In the genomic region with DNA sequence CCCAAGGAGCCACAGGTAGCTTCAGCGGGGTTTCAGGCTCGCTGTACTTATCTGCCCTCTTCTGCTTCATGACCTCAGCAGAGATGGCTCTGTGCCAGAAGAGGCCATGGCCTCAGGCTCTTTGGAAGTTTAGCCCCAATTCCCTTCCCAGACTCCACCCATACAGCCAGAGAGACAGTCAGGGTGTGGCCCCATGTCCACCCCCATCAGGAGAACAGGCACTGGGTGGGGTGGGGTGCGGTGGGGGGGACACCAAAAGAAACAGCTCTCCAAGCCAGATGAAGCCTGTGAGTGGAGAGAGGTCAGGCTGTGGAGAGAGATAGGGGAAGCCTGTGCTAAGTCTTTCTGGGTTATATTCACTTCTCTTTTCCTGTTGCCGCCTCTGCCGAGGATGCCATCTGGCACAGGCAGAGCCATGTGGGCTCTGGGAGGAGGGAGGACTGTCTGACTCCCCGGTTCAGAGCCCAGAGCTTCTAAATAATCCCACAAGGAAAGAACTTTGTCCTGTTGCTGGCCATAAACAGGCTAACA, we compare ENCODE assay signal across 8 mouse cellular contexts. TPM values are rescaled to one million over a fixed set of nuclear protein-coding genes. Genes with fewer than 3 reads are reported as not detected.
DNase-seq lines count a peak whose midpoint lies in the region; ATAC-seq and TF ChIP-seq lines count a peak whose summit lies in the region.

No protein-coding gene starts in this region.

- 68% methylated on average over 6 of the region's 6 CpGs for WGBS in forebrain, embryonic 10.5 days
- WGBS in large intestine, adult 2 months: 0% methylated on average over 6 of the region's 6 CpGs
- 29% methylated on average over 6 of the region's 6 CpGs for WGBS in lung, embryonic 16.5 days

- DNase-seq in ES-E14 (ENCODE audit: low read depth, low spot score): peak; percentile 75
- DNase-seq in adrenal gland, postnatal 14 days: peak; percentile 65
- no peak for DNase-seq in forebrain, embryonic 10.5 days (ENCODE audit: extremely low spot score, low spot score)
- DNase-seq in heart, postnatal 25 days (ENCODE audit: low spot score): peak; percentile 61
- peak; percentile 56 for DNase-seq in large intestine, adult 2 months (ENCODE audit: low read depth, low spot score)
- DNase-seq in retina, embryonic 14.5 days (ENCODE audit: low spot score): peak; percentile 37

- in situ Hi-C loops in ES-E14 (cut with MboI; ENCODE audit: low sequenced_read_pairs in 2 of 2, unreplicated experiment in 2 of 2): no loop called here

- peak; percentile 39; the same call in 1 of the 2 replicates for ATAC-seq in lung, embryonic 16.5 days (ENCODE audit: low read depth)
- no peak for ATAC-seq in inflammation-experienced regulatory T-cells, adult 6 months

- H3K4me3 ChIP-seq in ES-E14 (ENCODE audit: insufficient read depth in 1 of 2, low read depth in 1 of 2, low read length in 2 of 2, poor library complexity in 1 of 2, severe bottlenecking in 1 of 2): peak overlapping the region in 1 of 2 experiments; percentile 54; a peak in 2 of 4 replicates
- H3K4me3 ChIP-seq in forebrain, embryonic 10.5 days: peak overlapping the region; percentile 42
- peak overlapping the region; percentile 62 for H3K4me3 ChIP-seq in lung, embryonic 16.5 days (ENCODE audit: low read length)

- intact Hi-C loops in heart, postnatal 25 days (cut with DNase I): no loop called here

- H3K4me1 ChIP-seq in ES-E14 (ENCODE audit: control insufficient read depth in 2 of 2, insufficient read depth in 2 of 2, low read length in 2 of 2, poor library complexity in 1 of 2): peaks cover 10 to 35% of the 10 kb centered on the region in 2 experiments
- H3K4me1 ChIP-seq in forebrain, embryonic 10.5 days: peaks cover 24% of the 10 kb centered on the region
- peaks cover 17% of the 10 kb centered on the region for H3K4me1 ChIP-seq in lung, embryonic 16.5 days (replicated peaks; ENCODE audit: control insufficient read depth, insufficient read depth, low read length)

- H3K9ac ChIP-seq in ES-E14 (ENCODE audit: insufficient read depth, low read depth, low read length, poor library complexity, severe bottlenecking): peak overlapping the region; percentile 68; the same call in 1 of the 2 replicates
- peak overlapping the region; percentile 80 for H3K9ac ChIP-seq in lung, embryonic 16.5 days (ENCODE audit: low read length)

- peaks cover 2% of the 10 kb centered on the region; the same call in 1 of the 2 replicates for H3K36me3 ChIP-seq in ES-E14 (ENCODE audit: control insufficient read depth, insufficient read depth, low read length, poor library complexity, severe bottlenecking)
- peaks cover 14% of the 10 kb centered on the region for H3K36me3 ChIP-seq in forebrain, embryonic 10.5 days (replicated peaks)
- peaks cover 9% of the 10 kb centered on the region; the same call in 1 of the 2 replicates for H3K36me3 ChIP-seq in lung, embryonic 16.5 days (ENCODE audit: control insufficient read depth, insufficient read depth, low read length)

- peaks cover 33% of the 10 kb centered on the region for H3K27me3 ChIP-seq in forebrain, embryonic 10.5 days (ENCODE audit: poor library complexity, severe bottlenecking)
- no peaks in the 10 kb centered on the region for H3K27me3 ChIP-seq in lung, embryonic 16.5 days (ENCODE audit: control insufficient read depth, insufficient read depth, low read depth, low read length)

- H3K9me3 ChIP-seq in ES-E14 (ENCODE audit: control insufficient read depth, insufficient read depth, low read depth, low read length): no peaks in the 10 kb centered on the region
- H3K9me3 ChIP-seq in forebrain, embryonic 10.5 days: no peaks in the 10 kb centered on the region
- no peaks in the 10 kb centered on the region for H3K9me3 ChIP-seq in lung, embryonic 16.5 days (ENCODE audit: control insufficient read depth, low read length)

- H3K4me2 ChIP-seq in lung, embryonic 16.5 days (ENCODE audit: low read depth, low read length): peak overlapping the region; percentile 79

- no peak overlapping the region for H3K27ac ChIP-seq in ES-E14 (ENCODE audit: insufficient read depth, low read depth, low read length, poor library complexity, severe bottlenecking)
- H3K27ac ChIP-seq in forebrain, embryonic 10.5 days: peak overlapping the region; percentile 79
- peak overlapping the region; percentile 94 for H3K27ac ChIP-seq in lung, embryonic 16.5 days (ENCODE audit: low read length)

TF ChIP-seq in ES-E14, 5 proteins besides CTCF, POLR2A, EP300 and RAD21:
- no peak for TF ChIP-seq MAFK (IDR thresholded peaks at IDR 0.05; ENCODE audit: insufficient read depth, low read depth, low read length)
- TF ChIP-seq CHD2 (IDR thresholded peaks at IDR 0.05; ENCODE audit: low read depth, low read length): no peak
- no peak for TF ChIP-seq ZNF384 (IDR thresholded peaks at IDR 0.05; ENCODE audit: low read depth, low read length)
- TF ChIP-seq HCFC1 (IDR thresholded peaks at IDR 0.05; ENCODE audit: borderline replicate concordance, insufficient read depth, low read length): no peak
- no peak for TF ChIP-seq ZC3H11A (IDR thresholded peaks at IDR 0.05; ENCODE audit: borderline replicate concordance, low read depth, low read length)

RNA-seq across cellular contexts. Expression of a gene that starts 1.0 kb away (rescaled TPM):
- 3.2 and 5.5 TPM in 2 replicates for total RNA-seq in ES-E14 (2012; rRNA removed)
- total RNA-seq in adrenal gland, postnatal 14 days (2021): 4.4 and 5.4 TPM in 2 replicates
- 1.8 and 1.9 TPM in 2 replicates for polyA plus RNA-seq in forebrain, embryonic 10.5 days (2016; fragmentation: Nextera tagmentation; extraction: Ambion mirVana)
- 1 to 10 TPM; 3.4 to 3.9 TPM for total RNA-seq in heart, postnatal 25 days (2021)
- polyA plus RNA-seq in large intestine, adult 2 months (2012; rRNA removed): 7.3 TPM in 2 replicates
- polyA plus RNA-seq in lung, embryonic 16.5 days (2015; fragmentation: Nextera tagmentation; extraction: Ambion mirVana): 7.8 and 8.3 TPM in 2 replicates
- 10 to 100 TPM; 13.3 to 21.6 (median 15.8) TPM for polyA plus RNA-seq in inflammation-experienced regulatory T-cells, adult 6 months (2017; shearing (Covaris generic))

RNA-seq across cellular contexts. Expression of a gene that starts 6.9 kb away (rescaled TPM):
- not detected in 2 replicates for total RNA-seq in ES-E14 (2012; rRNA removed)
- total RNA-seq in adrenal gland, postnatal 14 days (2021): not detected in 2 replicates
- not detected in 2 replicates for polyA plus RNA-seq in forebrain, embryonic 10.5 days (2016; fragmentation: Nextera tagmentation; extraction: Ambion mirVana)
- total RNA-seq in heart, postnatal 25 days (2021): not detected
- not detected in 2 replicates for polyA plus RNA-seq in large intestine, adult 2 months (2012; rRNA removed)
- not detected in 2 replicates for polyA plus RNA-seq in lung, embryonic 16.5 days (2015; fragmentation: Nextera tagmentation; extraction: Ambion mirVana)
- polyA plus RNA-seq in inflammation-experienced regulatory T-cells, adult 6 months (2017; shearing (Covaris generic)): not detected

RNA-seq across cellular contexts. Expression of a gene that starts 20.4 kb away (rescaled TPM):
- 2.8 and 3.8 TPM in 2 replicates for total RNA-seq in ES-E14 (2012; rRNA removed)
- not detected in 2 replicates for total RNA-seq in adrenal gland, postnatal 14 days (2021)
- not detected in 2 replicates for polyA plus RNA-seq in forebrain, embryonic 10.5 days (2016; fragmentation: Nextera tagmentation; extraction: Ambion mirVana)
- total RNA-seq in heart, postnatal 25 days (2021): not detected
- polyA plus RNA-seq in large intestine, adult 2 months (2012; rRNA removed): 0.14 TPM in 1 of 2 replicates, not detected in the other
- polyA plus RNA-seq in lung, embryonic 16.5 days (2015; fragmentation: Nextera tagmentation; extraction: Ambion mirVana): not detected in 2 replicates
- polyA plus RNA-seq in inflammation-experienced regulatory T-cells, adult 6 months (2017; shearing (Covaris generic)): not detected

RNA-seq across cellular contexts. Expression of a gene that starts 41.5 kb away (rescaled TPM):
- total RNA-seq in ES-E14 (2012; rRNA removed): 10.2 and 14.7 TPM in 2 replicates
- 15.3 and 16.0 TPM in 2 replicates for total RNA-seq in adrenal gland, postnatal 14 days (2021)
- polyA plus RNA-seq in forebrain, embryonic 10.5 days (2016; fragmentation: Nextera tagmentation; extraction: Ambion mirVana): 4.1 and 5.2 TPM in 2 replicates
- total RNA-seq in heart, postnatal 25 days (2021): 1 to 10 TPM; 1.0 to 1.1 TPM
- polyA plus RNA-seq in large intestine, adult 2 months (2012; rRNA removed): 3.5 and 4.4 TPM in 2 replicates
- polyA plus RNA-seq in lung, embryonic 16.5 days (2015; fragmentation: Nextera tagmentation; extraction: Ambion mirVana): 4.0 and 4.3 TPM in 2 replicates
- under 1 TPM; 0.19 to 0.32 (median 0.25) TPM for polyA plus RNA-seq in inflammation-experienced regulatory T-cells, adult 6 months (2017; shearing (Covaris generic))

RNA-seq across cellular contexts. Expression of a gene that starts 46.5 kb away (rescaled TPM):
- total RNA-seq in ES-E14 (2012; rRNA removed): 117 and 129 TPM in 2 replicates
- 23.4 and 24.5 TPM in 2 replicates for total RNA-seq in adrenal gland, postnatal 14 days (2021)
- polyA plus RNA-seq in forebrain, embryonic 10.5 days (2016; fragmentation: Nextera tagmentation; extraction: Ambion mirVana): 14.5 and 15.0 TPM in 2 replicates
- total RNA-seq in heart, postnatal 25 days (2021): 10 to 100 TPM; 10.5 to 11.0 TPM
- 5.8 and 8.4 TPM in 2 replicates for polyA plus RNA-seq in large intestine, adult 2 months (2012; rRNA removed)
- polyA plus RNA-seq in lung, embryonic 16.5 days (2015; fragmentation: Nextera tagmentation; extraction: Ambion mirVana): 8.0 and 8.1 TPM in 2 replicates
- polyA plus RNA-seq in inflammation-experienced regulatory T-cells, adult 6 months (2017; shearing (Covaris generic)): 1 to 10 TPM; 5.9 to 8.5 (median 7.3) TPM
